Mouse (Mus musculus) heart, adult 18-20 months (tissue): Measurements from ENCODE around the gene Cpsf4l. TPM values are rescaled to one million over a fixed set of nuclear protein-coding genes. Genes with fewer than 3 reads are reported as not detected.
A peak's percentile ranks its signal among the peaks of the same experiment; 100 is the strongest.

Source experiments
- DNase-seq, 2 experiments: peaks; one replicate each; pipeline ENCODE4 v3.0.0; 2021 to 2022; ENCODE audit warnings: mixed read lengths in 1 of 2
- total RNA-seq, 2 experiments: library from RNA; stranded (reverse); gene quantifications; 2 replicates each; pipeline ENCODE4 v1.2.3; 2021

Cpsf4l gene
- total RNA-seq, 2 experiments from 2014 or later = not detected

GRCm38 (mm10) chr11:113735151-113735550 lies 25.3 kb upstream of the Cpsf4l start:
- DNase-seq = no peak

- peak in 1 of 2 experiments; percentile 58 for DNase-seq
Observed at GRCm38 (mm10) chr11:113733631-113734364, 24.0 kb upstream of the Cpsf4l start.

- DNase-seq = no peak
Observed at GRCm38 (mm10) chr11:113731945-113732612, 22.3 kb upstream of the Cpsf4l start.

- no peak for DNase-seq
Observed at GRCm38 (mm10) chr11:113730879-113731278, 21.1 kb upstream of the Cpsf4l start.

- peak in 1 of 2 experiments; percentile 27 for DNase-seq
Observed at GRCm38 (mm10) chr11:113729917-113730316, 20.1 kb upstream of the Cpsf4l start.

GRCm38 (mm10) chr11:113729239-113729638 lies 19.4 kb upstream of the Cpsf4l start:
- no peak for DNase-seq

- DNase-seq = no peak
Observed at GRCm38 (mm10) chr11:113727992-113728391, 18.2 kb upstream of the Cpsf4l start.

- DNase-seq = peak in 1 of 2 experiments; percentile 40
Observed at GRCm38 (mm10) chr11:113726994-113727888, 17.4 kb upstream of the Cpsf4l start.

- peak; percentile 67 to 79 for DNase-seq
Observed at GRCm38 (mm10) chr11:113725235-113726048, 15.6 kb upstream of the Cpsf4l start.

- no peak for DNase-seq
Observed at GRCm38 (mm10) chr11:113722405-113723090, 12.7 kb upstream of the Cpsf4l start.

GRCm38 (mm10) chr11:113717767-113718424 lies 8.1 kb upstream of the Cpsf4l start:
- no peak for DNase-seq

GRCm38 (mm10) chr11:113716132-113716531 lies 6.3 kb upstream of the Cpsf4l start:
- no peak for DNase-seq

GRCm38 (mm10) chr11:113715078-113715674 lies 5.4 kb upstream of the Cpsf4l start:
- no peak for DNase-seq

- no peak for DNase-seq
Observed at GRCm38 (mm10) chr11:113711061-113711460, 1.2 kb upstream of the Cpsf4l start.

- DNase-seq = peak in 1 of 2 experiments; percentile 35
Observed at GRCm38 (mm10) chr11:113710257-113710777, 500 bp upstream of the Cpsf4l start.

- DNase-seq = no peak
Observed at GRCm38 (mm10) chr11:113709272-113709671, 545 bp downstream of the Cpsf4l start.

- DNase-seq = no peak
Observed at GRCm38 (mm10) chr11:113708629-113709213, 1.1 kb downstream of the Cpsf4l start.

GRCm38 (mm10) chr11:113705966-113706652 lies 3.7 kb downstream of the Cpsf4l start:
- no peak for DNase-seq

- DNase-seq = peak; percentile 81 to 84
Observed at GRCm38 (mm10) chr11:113703758-113704157, 6.1 kb downstream of the Cpsf4l start.
